Mouse (Mus musculus) kidney, adult 2 months (tissue): ENCODE results near the gene Plekho2. TPM values are rescaled to one million over a fixed set of nuclear protein-coding genes. Genes with fewer than 3 reads are reported as not detected.

Source experiments
- DNase-seq: peaks from one replicate; pipeline ENCODE4 v3.0.0; 2021
- H3K27ac ChIP-seq: fragments of 200-500 bp; 2 replicates; pipeline ENCODE4 v1.5.1; 2012; ENCODE audit warnings: low read depth, low read length, control low read depth, inconsistent platforms; ENCODE audit not compliant: insufficient read depth
- H3K27me3 ChIP-seq: fragments of 200-500 bp; replicated peaks from 2 replicates; pipeline ENCODE4 v1.6.1; 2012; ENCODE audit warnings: mild to moderate bottlenecking, moderate library complexity, low read length, inconsistent platforms; ENCODE audit not compliant: control insufficient read depth, insufficient read depth
- H3K36me3 ChIP-seq: fragments of 200-500 bp; 2 replicates; pipeline ENCODE4 v1.6.1; 2012; ENCODE audit warnings: mild to moderate bottlenecking, moderate library complexity, low read length, inconsistent platforms; ENCODE audit not compliant: control insufficient read depth, insufficient read depth
- H3K4me1 ChIP-seq: fragments of 200-500 bp; 2 replicates; pipeline ENCODE4 v1.6.1; 2011; ENCODE audit warnings: low read length; ENCODE audit not compliant: control insufficient read depth, insufficient read depth
- H3K4me3 ChIP-seq: fragments of 200-500 bp; 2 replicates; pipeline ENCODE4 v1.5.1; 2011; ENCODE audit warnings: mild to moderate bottlenecking, low read depth, low read length, control low read depth; ENCODE audit not compliant: insufficient read depth
- CTCF ChIP-seq: fragments of 200-500 bp; conservative IDR thresholded peaks from 2 replicates; pipeline ENCODE4 v1.5.1; 2011; ENCODE audit warnings: low read depth, mild to moderate bottlenecking, control low read depth, low read length, moderate library complexity, mixed read lengths; ENCODE audit not compliant: insufficient read depth, insufficient read length
- POLR2A ChIP-seq: fragments of 200-500 bp; IDR thresholded peaks from one replicate; pipeline ENCODE4 v1.6.1; 2011; ENCODE audit warnings: low read depth, low read length, control low read depth
- WGBS: fragments of 180-500 bp; shearing (Covaris S2); methylation state at CpG from one replicate; pipeline ENCODE4 v1.1.7; 2018; 5-methylcytosine and 5-hydroxymethylcytosine counted together
- polyA plus RNA-seq: library from polyadenylated mRNA; depleted of rRNA; stranded (reverse); fragments of >200 nt; gene quantifications from 2 replicates; pipeline ENCODE4 v1.2.3, GENCODE M21; 2012

The Plekho2 gene
- polyA plus RNA-seq, 1 experiment: 10.4 TPM

DNA sequence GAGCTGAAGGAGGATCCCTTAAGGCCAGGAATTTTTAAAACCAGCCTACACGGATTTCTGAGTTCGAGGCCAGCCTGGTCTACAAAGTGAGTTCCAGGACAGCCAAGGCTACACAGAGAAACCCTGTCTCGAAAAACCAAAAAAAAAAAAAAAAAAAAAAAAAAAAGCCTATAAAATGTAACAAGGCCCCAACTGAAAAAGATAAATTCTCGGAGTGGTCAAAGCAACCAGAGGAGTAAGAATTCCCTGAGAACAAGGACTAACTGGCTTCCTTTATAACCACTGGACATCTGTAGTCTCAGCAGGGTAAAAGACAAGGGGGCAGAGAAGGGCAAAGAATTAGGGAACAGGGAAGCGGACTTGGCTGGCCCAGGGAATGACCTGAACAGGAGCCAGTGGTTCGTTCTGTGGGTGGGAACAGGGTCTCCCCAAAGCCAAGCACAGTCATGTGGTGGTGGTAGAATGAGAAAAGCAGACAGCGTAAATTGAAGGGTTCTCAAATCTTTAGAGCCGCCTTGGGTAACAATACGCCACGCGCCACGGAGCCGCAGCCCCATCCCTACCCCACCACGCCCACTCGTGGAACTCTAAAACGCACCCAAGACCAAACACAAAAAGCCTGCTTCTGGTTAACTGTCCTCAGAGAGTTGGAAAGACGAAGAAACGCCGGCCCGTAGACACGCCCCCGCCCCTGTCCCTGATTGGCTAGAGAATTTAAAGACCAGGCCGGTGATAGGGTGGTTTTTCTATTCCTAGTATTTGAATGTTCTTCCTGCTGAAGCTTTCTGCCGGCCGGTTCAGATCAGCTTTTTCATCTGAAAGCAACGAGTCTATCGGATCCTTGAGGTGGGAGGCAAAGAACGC, 6.8 kb upstream of the Plekho2 start, which contains the start of gene Pif1:
Pif1 (plus strand) TSS at position 755 of the 864 bp plus-strand sequence.
- peak; percentile 92 for DNase-seq
- peaks cover 10% of the 10 kb centered on the region; the same call in 1 of the 2 replicates for H3K4me1 ChIP-seq
- no peak within 1 kb of the TSS for H3K27ac ChIP-seq
- peak within 1 kb of the TSS; percentile 51 for H3K4me3 ChIP-seq
- H3K36me3 ChIP-seq: no peaks in the 10 kb centered on the region
- no peaks in the 10 kb centered on the region for H3K27me3 ChIP-seq
- TF ChIP-seq CTCF: no peak
- no peak for TF ChIP-seq POLR2A
- 11% methylated on average over 28 of the region's 28 CpGs for WGBS

DNA sequence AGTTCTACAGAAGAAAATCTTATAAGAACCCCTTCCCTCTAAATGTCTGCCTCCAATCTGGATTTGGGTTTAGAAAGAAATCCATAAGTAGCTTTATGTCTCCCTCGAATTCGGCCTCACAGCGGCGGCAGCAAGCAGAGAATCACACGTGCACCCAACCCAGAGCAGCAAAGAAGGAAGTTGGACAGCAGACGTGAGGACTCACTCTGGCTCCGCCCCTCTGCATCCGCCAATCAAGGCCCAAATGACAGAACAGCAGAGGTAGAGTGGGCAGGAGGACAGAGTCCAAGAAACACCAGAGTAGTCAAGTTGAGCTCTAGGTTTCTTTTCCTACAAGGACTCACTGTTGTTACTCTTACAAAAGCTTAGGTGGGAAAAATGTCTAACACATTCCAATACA, 3.2 kb upstream of the Plekho2 start:
- peak; percentile 86 for DNase-seq
- WGBS: 15% methylated on average over 8 of the region's 8 CpGs
- Histone ChIP-seq H3K4me3 (no peak overlapping the region), H3K36me3 (no peaks in the 10 kb centered on the region), H3K27me3 (no peaks in the 10 kb centered on the region), H3K27ac (no peak overlapping the region), H3K4me1 (peaks cover 13% of the 10 kb centered on the region; the same call in 1 of the 2 replicates)
- TF ChIP-seq POLR2A (no peak), CTCF (no peak)

GRCm38 (mm10) chr9:65580401-65581256, 789 bp upstream of the Plekho2 start:
- peak; percentile 92 for DNase-seq
- peak; percentile 97 for TF ChIP-seq CTCF
- TF ChIP-seq POLR2A: no peak
- H3K27ac ChIP-seq: peak overlapping the region; percentile 68
- peaks cover 6% of the 10 kb centered on the region; the same call in 1 of the 2 replicates for H3K4me1 ChIP-seq
- WGBS: 5% methylated on average over 23 of the region's 29 CpGs
- no peaks in the 10 kb centered on the region for H3K36me3 ChIP-seq
- H3K4me3 ChIP-seq: peak overlapping the region; percentile 67
- no peaks in the 10 kb centered on the region for H3K27me3 ChIP-seq

DNA sequence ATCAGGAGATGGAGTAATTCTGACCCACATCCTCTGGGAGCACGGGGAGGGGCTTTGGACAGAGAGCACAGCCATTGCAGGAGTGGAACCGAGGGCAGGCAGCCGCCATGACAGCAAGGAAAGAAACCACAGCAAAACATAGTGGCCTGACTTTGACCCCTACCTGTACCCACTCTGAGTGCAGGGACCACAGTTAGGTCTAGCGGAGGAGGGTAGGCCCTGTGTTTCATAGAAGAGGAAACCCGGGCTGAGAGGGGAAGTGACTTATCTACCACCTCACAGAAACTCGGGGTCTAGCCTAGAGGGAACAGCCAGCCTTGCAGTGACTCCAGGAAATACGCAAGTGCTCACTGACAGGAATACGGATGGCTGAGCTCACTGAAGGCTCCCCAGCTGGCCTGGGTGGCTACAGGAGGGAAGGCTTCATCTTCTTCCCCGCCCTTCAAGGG, 1.0 kb downstream of the Plekho2 start:
- Histone ChIP-seq H3K36me3 (no peaks in the 10 kb centered on the region), H3K4me1 (peaks cover 6% of the 10 kb centered on the region; the same call in 1 of the 2 replicates), H3K27me3 (no peaks in the 10 kb centered on the region), H3K27ac (peak overlapping the region; percentile 53; the same call in 1 of the 2 replicates), H3K4me3 (peak overlapping the region; percentile 58)
- TF ChIP-seq CTCF: no peak
- no peak for TF ChIP-seq POLR2A
- DNase-seq: peak; percentile 68
- 56% methylated on average over 9 of the region's 9 CpGs for WGBS

DNA sequence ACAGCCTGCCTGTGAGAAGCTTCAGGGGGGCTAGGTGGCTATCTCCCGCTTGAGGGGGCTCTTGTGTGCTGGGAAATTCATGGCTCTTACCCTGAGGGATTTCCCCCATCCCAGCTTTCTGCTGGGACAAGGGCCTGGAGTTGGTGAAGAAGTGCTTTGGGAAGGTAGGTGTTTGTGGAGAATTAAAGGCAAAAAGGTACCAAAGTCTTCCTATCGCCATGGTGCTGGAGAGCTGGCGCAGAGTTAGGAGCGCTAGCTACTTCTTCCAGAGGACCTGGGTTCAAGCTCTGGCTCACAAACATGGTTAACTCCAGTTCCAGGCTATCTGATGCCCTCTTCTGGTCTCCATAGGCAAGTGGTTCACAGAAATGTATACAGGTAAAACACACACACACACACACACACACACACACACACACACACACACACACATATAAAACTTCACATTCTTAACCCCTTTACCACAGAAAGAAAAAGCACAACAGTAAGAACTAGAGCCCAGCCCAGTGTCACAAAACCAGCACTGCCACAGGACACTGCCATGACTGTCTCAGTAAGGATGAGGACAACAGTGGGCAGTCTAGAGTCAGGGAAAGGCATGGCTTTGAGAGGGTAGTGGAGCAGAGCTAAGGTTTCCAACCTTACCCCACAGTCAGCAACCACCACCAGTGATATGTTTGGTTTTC, 2.2 kb downstream of the Plekho2 start:
- Histone ChIP-seq H3K4me3 (peak overlapping the region; percentile 25; the same call in 1 of the 2 replicates), H3K36me3 (no peaks in the 10 kb centered on the region), H3K27ac (no peak overlapping the region), H3K27me3 (no peaks in the 10 kb centered on the region), H3K4me1 (peaks cover 6% of the 10 kb centered on the region; the same call in 1 of the 2 replicates)
- TF ChIP-seq POLR2A (no peak), CTCF (no peak)
- no peak for DNase-seq
- WGBS: 92% methylated on average over 4 of the region's 4 CpGs

DNA sequence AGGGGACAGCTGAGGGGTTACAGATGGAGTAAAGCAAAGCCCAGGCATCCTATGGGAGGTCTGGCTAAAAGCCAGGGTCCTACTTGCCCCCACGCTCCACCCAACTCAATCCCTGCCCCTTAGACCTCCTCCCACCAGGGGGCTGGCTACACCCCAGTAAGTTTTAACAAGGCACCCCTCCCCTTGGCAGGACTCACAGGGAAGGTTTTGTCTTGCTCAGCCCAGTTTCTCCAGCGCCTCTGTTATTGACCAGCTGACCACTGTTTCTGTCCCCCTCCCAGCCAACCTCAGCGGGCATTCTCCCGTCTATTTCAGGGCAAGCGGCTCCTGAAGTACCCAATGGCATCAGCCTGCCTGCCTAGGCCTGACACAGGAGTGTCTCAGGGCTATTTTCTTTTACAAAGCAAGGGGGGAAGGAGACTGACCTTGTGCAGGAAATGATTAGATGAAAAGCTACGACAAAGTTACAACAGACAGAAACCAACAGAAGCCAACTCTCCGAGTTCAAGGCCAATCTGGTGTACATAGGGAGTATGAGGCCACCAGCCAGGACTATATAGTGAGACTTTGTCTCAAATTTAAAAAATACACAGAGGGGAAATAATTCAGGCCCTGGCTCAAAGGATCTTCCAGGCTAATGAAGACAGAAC, 2.9 kb downstream of the Plekho2 start:
- Histone ChIP-seq H3K27ac (no peak overlapping the region), H3K4me1 (peaks cover 6% of the 10 kb centered on the region; the same call in 1 of the 2 replicates), H3K27me3 (no peaks in the 10 kb centered on the region), H3K4me3 (no peak overlapping the region), H3K36me3 (no peaks in the 10 kb centered on the region)
- 53% methylated on average over 7 of the region's 7 CpGs for WGBS
- TF ChIP-seq POLR2A (no peak), CTCF (no peak)
- no peak for DNase-seq
